Mouse (Mus musculus) CH12.LX (cell line): Measurements from ENCODE around the gene Zfp574.

Source experiments
- CHD1 ChIP-seq: IDR thresholded peaks from 2 replicates; pipeline ENCODE4 v1.6.1; 2012; ENCODE audit warnings: low read depth, low read length, improper control_type of control experiment, inconsistent platforms
- CHD2 ChIP-seq: IDR thresholded peaks from 2 replicates; pipeline ENCODE4 v1.6.1; 2011; ENCODE audit warnings: low read length, improper control_type of control experiment
- CTCF ChIP-seq, 2 experiments: IDR thresholded peaks in 1 of 2; conservative IDR thresholded peaks in 1 of 2; 2 replicates each; pipeline ENCODE4 v1.5.1; 2011 to 2012; ENCODE audit warnings: low read depth in 2 of 2, low read length in 2 of 2, improper control_type of control experiment in 1 of 2, inconsistent platforms in 1 of 2, mild to moderate bottlenecking in 1 of 2, moderate library complexity in 1 of 2
- ELF1 ChIP-seq: IDR thresholded peaks from 2 replicates; pipeline ENCODE4 v1.6.1; 2014; ENCODE audit warnings: low read depth, mild to moderate bottlenecking, inconsistent platforms, low read length, improper control_type of control experiment
- EP300 ChIP-seq: IDR thresholded peaks from 2 replicates; pipeline ENCODE4 v1.6.1; 2011; ENCODE audit warnings: low read length, improper control_type of control experiment
- POLR2A ChIP-seq: IDR thresholded peaks from 2 replicates; pipeline ENCODE4 v1.6.1; 2011; ENCODE audit warnings: low read depth, mild to moderate bottlenecking, improper control_type of control experiment, low read length

GRCm38 (mm10) chr7:25076296-25076662 is 3.9 kb downstream of the Zfp574 start:
- TF ChIP-seq ELF1, result no peak
- TF ChIP-seq CTCF (conservative IDR thresholded peaks at IDR 0.05 in 1 of 2, IDR thresholded peaks at IDR 0.05 in 1 of 2; ENCODE audit: low read depth in 2 of 2, low read length in 2 of 2), result no peak
- TF ChIP-seq CHD1, result no peak
- TF ChIP-seq POLR2A, result no peak
- no peak for TF ChIP-seq CHD2
- no peak for TF ChIP-seq EP300
